Mouse (Mus musculus): ENCODE data around the gene Ptprf. TPM values are rescaled to one million over a fixed set of nuclear protein-coding genes. Genes with fewer than 3 reads are reported as not detected.

Gene Ptprf
- total and polyA plus RNA-seq, 2 experiments from 2014 or later = 44.4 to 196 TPM

- Histone ChIP-seq H3K9ac (replicated peaks; ENCODE audit: low read length) (peak overlapping the region; percentile 56), H3K27me3 (ENCODE audit: insufficient read depth, low read length) (no peaks in the 10 kb centered on the region), H3K4me3 (ENCODE audit: low read length) (peak overlapping the region; percentile 44), H3K4me1 (ENCODE audit: insufficient read depth, low read length) (peaks cover 40% of the 10 kb centered on the region), H3K4me2 (ENCODE audit: low read depth, low read length) (peak overlapping the region; percentile 82), H3K9me3 (ENCODE audit: low read length) (no peaks in the 10 kb centered on the region), H3K36me3 (ENCODE audit: insufficient read depth, low read length) (peaks cover 3% of the 10 kb centered on the region; the same call in 1 of the 2 replicates), H3K27ac (peak overlapping the region; percentile 76)
- ATAC-seq = no peak; the same call in 1 of the 2 replicates
- TF ChIP-seq CTCF (IDR thresholded peaks at IDR 0.05; ENCODE audit: low read depth) = no peak
- no peak for DNase-seq (ENCODE audit: low spot score)
- 17% methylated on average over 5 of the region's 5 CpGs for WGBS
These were observed 29.9 kb downstream of the Ptprf start for GRCm38 (mm10) chr4:118261291-118261690.

- H3K4me1 ChIP-seq (ENCODE audit: insufficient read depth, low read length) = peaks cover 38% of the 10 kb centered on the region
- 1% methylated on average over 37 of the region's 39 CpGs for whole genome bisulfite sequencing
These were observed 30.5 kb downstream of the Ptprf start for GRCm38 (mm10) chr4:118260551-118261267.

GRCm38 (mm10) chr4:118259782-118260463 lies 31.3 kb downstream of the Ptprf start:
- ATAC-seq (no peak; the same call in 1 of the 2 replicates), DNase-seq (ENCODE audit: low spot score) (peak; percentile 71)
- H3K4me2 ChIP-seq (ENCODE audit: low read depth, low read length) = peak overlapping the region; percentile 82
- H3K27me3 ChIP-seq (ENCODE audit: insufficient read depth, low read length) = no peaks in the 10 kb centered on the region
- 33% methylated on average over 8 of the region's 8 CpGs for WGBS
- peak overlapping the region; percentile 56 for H3K9ac ChIP-seq (replicated peaks; ENCODE audit: low read length)
- H3K27ac ChIP-seq = peak overlapping the region; percentile 76; the same call in 1 of the 2 replicates
- H3K36me3 ChIP-seq (ENCODE audit: insufficient read depth, low read length) = peaks cover 14% of the 10 kb centered on the region
- peaks cover 32% of the 10 kb centered on the region for H3K4me1 ChIP-seq (ENCODE audit: insufficient read depth, low read length)
- H3K4me3 ChIP-seq (ENCODE audit: low read length) = peak overlapping the region; percentile 44
- H3K9me3 ChIP-seq (ENCODE audit: low read length) = no peaks in the 10 kb centered on the region
- no peak for TF ChIP-seq CTCF (IDR thresholded peaks at IDR 0.05; ENCODE audit: low read depth)

More at GRCm38 (mm10) chr4:118260551-118261267, 30.5 kb downstream of the Ptprf start:
- TF ChIP-seq CTCF (IDR thresholded peaks at IDR 0.05; ENCODE audit: low read depth) = no peak
- Histone ChIP-seq H3K9me3 (ENCODE audit: low read length) (no peaks in the 10 kb centered on the region), H3K9ac (replicated peaks; ENCODE audit: low read length) (peak overlapping the region; percentile 56), H3K4me2 (ENCODE audit: low read depth, low read length) (peak overlapping the region; percentile 82), H3K27me3 (ENCODE audit: insufficient read depth, low read length) (no peaks in the 10 kb centered on the region), H3K4me3 (ENCODE audit: low read length) (peak overlapping the region; percentile 44), H3K36me3 (ENCODE audit: insufficient read depth, low read length) (peaks cover 7% of the 10 kb centered on the region), H3K27ac (peak overlapping the region; percentile 76)
- DNase-seq (ENCODE audit: low spot score) (peak; percentile 88), ATAC-seq (peak; percentile 76)

DNA sequence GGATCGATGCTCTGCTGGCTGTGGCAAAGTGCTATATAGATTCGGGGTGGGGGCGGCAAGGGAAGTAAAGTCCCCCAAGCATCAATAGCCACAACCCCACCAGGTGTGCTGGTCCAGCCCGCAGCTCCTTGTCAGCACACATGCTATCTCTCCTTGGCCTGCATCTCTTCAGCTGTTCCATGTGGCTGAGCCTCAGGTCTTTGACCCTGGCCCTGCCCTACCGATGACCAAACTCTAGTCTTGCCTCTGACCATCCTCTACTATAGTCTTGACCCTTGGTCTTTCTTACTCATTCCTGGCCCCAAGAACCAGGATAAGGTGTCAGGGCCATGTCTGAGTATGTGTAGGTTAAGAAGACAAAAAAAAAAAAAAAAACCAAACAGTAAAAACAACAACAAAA lies 33.2 kb downstream of the Ptprf start:
- H3K9me3 ChIP-seq (ENCODE audit: low read length) = no peaks in the 10 kb centered on the region
- ATAC-seq (no peak), DNase-seq (ENCODE audit: low spot score) (no peak)
- 95% methylated on average over 5 of the region's 5 CpGs for WGBS
- peaks cover 27% of the 10 kb centered on the region for H3K36me3 ChIP-seq (ENCODE audit: insufficient read depth, low read length)
- H3K9ac ChIP-seq (replicated peaks; ENCODE audit: low read length) = no peak overlapping the region
- no peak for TF ChIP-seq CTCF (IDR thresholded peaks at IDR 0.05; ENCODE audit: low read depth)
- H3K27ac ChIP-seq = no peak overlapping the region
- H3K4me3 ChIP-seq (ENCODE audit: low read length) = no peak overlapping the region
- peaks cover 32% of the 10 kb centered on the region for H3K4me1 ChIP-seq (ENCODE audit: insufficient read depth, low read length)
- H3K27me3 ChIP-seq (ENCODE audit: insufficient read depth, low read length) = no peaks in the 10 kb centered on the region
- H3K4me2 ChIP-seq (ENCODE audit: low read depth, low read length) = no peak overlapping the region

DNA sequence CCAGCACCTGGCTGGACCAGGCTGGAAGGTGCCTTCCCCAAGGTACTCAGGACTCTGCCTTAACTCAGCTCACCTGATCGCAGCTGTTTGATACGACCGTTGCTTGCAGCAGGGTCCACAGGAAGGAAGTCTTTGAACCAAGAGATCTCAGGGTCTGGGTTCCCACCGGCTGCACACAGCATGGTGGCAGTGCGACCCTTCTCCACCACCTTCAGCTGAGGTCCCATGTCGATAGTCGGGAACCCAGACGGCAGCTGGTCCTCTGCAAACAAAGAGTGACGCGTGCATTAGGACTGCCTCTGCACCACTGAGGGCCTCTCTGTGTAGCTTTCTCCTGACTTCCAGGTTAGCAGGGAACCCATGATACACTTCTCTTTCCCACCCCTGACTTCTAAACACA lies 33.8 kb downstream of the Ptprf start:
- no peak overlapping the region for H3K27ac ChIP-seq
- 78% methylated on average over 10 of the region's 10 CpGs for WGBS
- H3K27me3 ChIP-seq (ENCODE audit: insufficient read depth, low read length) = no peaks in the 10 kb centered on the region
- H3K4me1 ChIP-seq (ENCODE audit: insufficient read depth, low read length) = peaks cover 29% of the 10 kb centered on the region
- peaks cover 27% of the 10 kb centered on the region for H3K36me3 ChIP-seq (ENCODE audit: insufficient read depth, low read length)
- H3K9me3 ChIP-seq (ENCODE audit: low read length) = no peaks in the 10 kb centered on the region
- ATAC-seq = no peak
- no peak overlapping the region for H3K4me2 ChIP-seq (ENCODE audit: low read depth, low read length)
- no peak for TF ChIP-seq CTCF (IDR thresholded peaks at IDR 0.05; ENCODE audit: low read depth)
- no peak overlapping the region for H3K4me3 ChIP-seq (ENCODE audit: low read length)
- DNase-seq (ENCODE audit: low spot score) = no peak
- no peak overlapping the region for H3K9ac ChIP-seq (replicated peaks; ENCODE audit: low read length)

DNA sequence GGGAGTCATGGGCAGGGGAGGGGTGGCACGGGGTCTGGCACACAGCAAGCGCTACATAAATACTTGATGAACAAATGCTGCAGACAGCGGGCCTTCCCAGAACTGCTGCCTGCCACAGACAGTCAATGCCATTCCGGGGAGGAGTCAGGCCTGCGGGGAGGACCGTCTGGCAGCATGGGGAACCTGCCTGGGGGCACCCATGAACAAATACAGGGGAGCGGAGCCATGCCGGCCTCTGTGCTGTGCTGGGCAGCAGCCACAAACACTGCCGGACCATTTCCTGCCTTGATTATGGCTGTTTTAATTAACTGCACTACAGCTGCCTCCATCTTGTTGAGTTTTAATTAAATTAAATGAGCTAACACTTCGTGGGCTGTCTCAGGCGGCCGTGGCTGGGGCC lies 35.0 kb downstream of the Ptprf start:
- H3K27ac ChIP-seq = no peak overlapping the region
- no peaks in the 10 kb centered on the region for H3K27me3 ChIP-seq (ENCODE audit: insufficient read depth, low read length)
- H3K4me2 ChIP-seq (ENCODE audit: low read depth, low read length) = no peak overlapping the region
- no peak overlapping the region for H3K9ac ChIP-seq (replicated peaks; ENCODE audit: low read length)
- DNase-seq (ENCODE audit: low spot score) (no peak), ATAC-seq (peak; percentile 13; the same call in 1 of the 2 replicates)
- H3K4me3 ChIP-seq (ENCODE audit: low read length) = no peak overlapping the region
- peaks cover 35% of the 10 kb centered on the region for H3K36me3 ChIP-seq (ENCODE audit: insufficient read depth, low read length)
- no peaks in the 10 kb centered on the region for H3K9me3 ChIP-seq (ENCODE audit: low read length)
- no peak for TF ChIP-seq CTCF (IDR thresholded peaks at IDR 0.05; ENCODE audit: low read depth)
- peaks cover 18% of the 10 kb centered on the region for H3K4me1 ChIP-seq (ENCODE audit: insufficient read depth, low read length)
- 37% methylated on average over 12 of the region's 12 CpGs for WGBS
